Comparison of ENCODE assay signal across 14 mouse cellular contexts in genomic region chr10:87448257-87448656, GRCm38 (mm10). TPM values are rescaled to one million over a fixed set of nuclear protein-coding genes. Genes with fewer than 3 reads are reported as not detected.
DNase-seq lines count a peak whose midpoint lies in the region; ATAC-seq and TF ChIP-seq lines count a peak whose summit lies in the region.
"Had no signal": no experiment of that assay in that cellular context is flagged by ENCODE, and none has a peak within 500 bp of the region (broad histone marks: within the 10 kb centered on the region; RNA-seq: fewer than 3 reads in every experiment).

No protein-coding gene starts in this region.

- ATAC-seq in forebrain, postnatal 0 days: no peak
- no peak for ATAC-seq in limb, embryonic 12.5 days (ENCODE audit: insufficient number of reproducible peaks, insufficient read depth, low FRiP score, low TSS enrichment, low read depth)
- no peak for ATAC-seq in neural tube, embryonic 14.5 days (ENCODE audit: low read depth)
- ATAC-seq: intestine, postnatal 0 days had no signal

- H3K27ac ChIP-seq in forebrain, postnatal 0 days (ENCODE audit: low read depth, low read length): no peak overlapping the region
- H3K27ac ChIP-seq in limb, embryonic 12.5 days: peak overlapping the region; percentile 66; the same call in 1 of the 2 replicates
- H3K27ac ChIP-seq in neural tube, embryonic 14.5 days (ENCODE audit: low read depth, low read length): peak overlapping the region; percentile 45; the same call in 1 of the 2 replicates
- H3K27ac ChIP-seq: liver, embryonic 15.5 days had no signal

- H3K9me3 ChIP-seq in forebrain, postnatal 0 days (ENCODE audit: low read length): no peaks in the 10 kb centered on the region
- no peaks in the 10 kb centered on the region for H3K9me3 ChIP-seq in limb, embryonic 12.5 days
- no peaks in the 10 kb centered on the region for H3K9me3 ChIP-seq in neural tube, embryonic 14.5 days (ENCODE audit: control insufficient read depth, low read length)
- H3K9me3 ChIP-seq: liver, embryonic 15.5 days had no signal

- H3K36me3 ChIP-seq in forebrain, postnatal 0 days (ENCODE audit: insufficient read depth): no peaks in the 10 kb centered on the region
- H3K36me3 ChIP-seq in limb, embryonic 12.5 days: no peaks in the 10 kb centered on the region
- H3K36me3 ChIP-seq in neural tube, embryonic 14.5 days (ENCODE audit: control insufficient read depth, insufficient read depth, low read length): no peaks in the 10 kb centered on the region
- H3K36me3 ChIP-seq: liver, embryonic 15.5 days had no signal

- H3K27me3 ChIP-seq in forebrain, postnatal 0 days (ENCODE audit: insufficient read depth, low read length): no peaks in the 10 kb centered on the region
- peaks cover 4% of the 10 kb centered on the region; the same call in 1 of the 2 replicates for H3K27me3 ChIP-seq in limb, embryonic 12.5 days
- no peaks in the 10 kb centered on the region for H3K27me3 ChIP-seq in neural tube, embryonic 14.5 days (ENCODE audit: control insufficient read depth, insufficient read depth, low read length)
- H3K27me3 ChIP-seq: liver, embryonic 15.5 days had no signal

- H3K4me2 ChIP-seq in forebrain, postnatal 0 days (ENCODE audit: low read depth): no peak overlapping the region; the same call in 1 of the 2 replicates
- peak overlapping the region; percentile 51 for H3K4me2 ChIP-seq in limb, embryonic 12.5 days
- no peak overlapping the region for H3K4me2 ChIP-seq in neural tube, embryonic 14.5 days (ENCODE audit: low read depth, low read length)
- H3K4me2 ChIP-seq: liver, embryonic 15.5 days had no signal

- WGBS in forebrain, postnatal 0 days: 21% methylated on average over 5 of the region's 5 CpGs
- WGBS in limb, embryonic 12.5 days: 41% methylated on average over 5 of the region's 5 CpGs
- 13% methylated on average over 5 of the region's 5 CpGs for WGBS in neural tube, embryonic 14.5 days

- H3K9ac ChIP-seq in forebrain, postnatal 0 days: no peak overlapping the region
- no peak overlapping the region for H3K9ac ChIP-seq in limb, embryonic 12.5 days (replicated peaks)
- H3K9ac ChIP-seq in neural tube, embryonic 14.5 days (replicated peaks; ENCODE audit: low read depth, low read length): no peak overlapping the region
- H3K9ac ChIP-seq: liver, embryonic 15.5 days had no signal

- TF ChIP-seq CTCF in forebrain, postnatal 0 days (IDR thresholded peaks at IDR 0.05; ENCODE audit: low read depth): no peak

- DNase-seq in heart, adult 11 months: peak; percentile 56
- DNase-seq in heart, adult 9 months (ENCODE audit: low spot score in 2 of 2): no peak
- peak; percentile 14 for DNase-seq in forebrain, postnatal 0 days
- no peak for DNase-seq in ovary, postnatal 10 days (ENCODE audit: low spot score)
- no peak for DNase-seq in right cerebral cortex, postnatal 14 days
- no peak for DNase-seq in Muller cell, postnatal 12 days (ENCODE audit: inconsistent ontology term)
- DNase-seq: heart, postnatal 10 days; kidney, postnatal 36 days; lung, postnatal 36 days had no signal

- H3K4me1 ChIP-seq in forebrain, postnatal 0 days (ENCODE audit: insufficient read depth): peaks cover 5% of the 10 kb centered on the region; the same call in 1 of the 2 replicates
- H3K4me1 ChIP-seq in limb, embryonic 12.5 days (replicated peaks): peaks cover 13% of the 10 kb centered on the region; the same call in 1 of the 2 replicates
- H3K4me1 ChIP-seq in neural tube, embryonic 14.5 days (ENCODE audit: control insufficient read depth, insufficient read depth, low read length): peaks cover 7% of the 10 kb centered on the region; the same call in 1 of the 2 replicates
- H3K4me1 ChIP-seq: liver, embryonic 15.5 days had no signal

- no peak overlapping the region for H3K4me3 ChIP-seq in forebrain, postnatal 0 days (ENCODE audit: low read depth, low read length)
- no peak overlapping the region for H3K4me3 ChIP-seq in limb, embryonic 12.5 days (replicated peaks)
- H3K4me3 ChIP-seq in neural tube, embryonic 14.5 days (ENCODE audit: low read depth, low read length): no peak overlapping the region
- H3K4me3 ChIP-seq: liver, embryonic 15.5 days; myocyte had no signal

RNA-seq across cellular contexts. Expression of gene Ascl1, which starts 45.2 kb away (rescaled TPM):
- total RNA-seq in forebrain, postnatal 0 days (2014; rRNA removed): 19.5 and 25.1 TPM in 2 replicates
- 4.7 and 5.6 TPM in 2 replicates for polyA plus RNA-seq in forebrain, postnatal 0 days (2015; fragmentation: Nextera tagmentation; extraction: Ambion mirVana)
- polyA plus RNA-seq in limb, embryonic 12.5 days (2016; fragmentation: Nextera tagmentation; extraction: Ambion mirVana): 0.10 and 0.36 TPM in 2 replicates
- polyA plus RNA-seq in neural tube, embryonic 14.5 days (2014; fragmentation: Nextera tagmentation; extraction: Ambion mirVana): 8.7 and 8.8 TPM in 2 replicates
- total RNA-seq: heart, postnatal 10 days had no signal
- polyA plus RNA-seq: myocyte had no signal

Comparison
In these comparisons a context has a peak if more than half of its experiments do, and no peak if none do; other contexts are left out.
1. DNase-seq: peak in heart, adult 11 months (single experiment) and forebrain, postnatal 0 days (single experiment); none in heart, adult 9 months (0 of 2), ovary, postnatal 10 days (single experiment), right cerebral cortex, postnatal 14 days (single experiment) and Muller cell, postnatal 12 days (single experiment).